Mouse (Mus musculus) naive thymus-derived CD4-positive, alpha-beta T cell, adult 2 months (primary cell): ENCODE data around the gene Zan.

ENCODE experiments used
- DNase-seq: peaks from one replicate; pipeline ENCODE4 v3.0.0-alpha.2; 2011; ENCODE audit warnings: low read depth

Zan gene

GRCm38 (mm10) chr5:137414253-137414652 lies 62.6 kb downstream of the Zan start:
- DNase-seq, result no peak

GRCm38 (mm10) chr5:137411235-137411634 lies 65.6 kb downstream of the Zan start:
- DNase-seq, result no peak

GRCm38 (mm10) chr5:137410549-137410948 lies 66.3 kb downstream of the Zan start:
- no peak for DNase-seq

GRCm38 (mm10) chr5:137410066-137410465 lies 66.8 kb downstream of the Zan start:
- DNase-seq, result no peak

GRCm38 (mm10) chr5:137409451-137409850 lies 67.4 kb downstream of the Zan start:
- DNase-seq, result no peak

- DNase-seq, result no peak
Observed at GRCm38 (mm10) chr5:137404081-137404480, 72.8 kb downstream of the Zan start.

- DNase-seq, result no peak
Observed at GRCm38 (mm10) chr5:137394456-137394855, 82.4 kb downstream of the Zan start.

GRCm38 (mm10) chr5:137391641-137392040 lies 85.2 kb downstream of the Zan start:
- DNase-seq, result no peak

GRCm38 (mm10) chr5:137386712-137387111 lies 90.2 kb downstream of the Zan start:
- no peak for DNase-seq

GRCm38 (mm10) chr5:137383441-137383840 lies 93.4 kb downstream of the Zan start:
- no peak for DNase-seq

- DNase-seq, result peak; percentile 67
Observed at GRCm38 (mm10) chr5:137381152-137381551, 95.7 kb downstream of the Zan start.

GRCm38 (mm10) chr5:137377603-137378002 lies 99.3 kb downstream of the Zan start:
- DNase-seq, result no peak

- DNase-seq, result no peak
Observed at GRCm38 (mm10) chr5:137377176-137377575, 99.7 kb downstream of the Zan start.

GRCm38 (mm10) chr5:137376722-137377121 lies 100.1 kb downstream of the Zan start:
- no peak for DNase-seq

GRCm38 (mm10) chr5:137376198-137376597 lies 100.7 kb downstream of the Zan start:
- no peak for DNase-seq

GRCm38 (mm10) chr5:137375627-137376026 lies 101.2 kb downstream of the Zan start:
- no peak for DNase-seq

- no peak for DNase-seq
Observed at GRCm38 (mm10) chr5:137374521-137375080, 102.3 kb downstream of the Zan start.

GRCm38 (mm10) chr5:137373371-137373950 lies 103.4 kb downstream of the Zan start:
- DNase-seq, result no peak

GRCm38 (mm10) chr5:137369665-137370064 lies 107.2 kb downstream of the Zan start:
- no peak for DNase-seq

GRCm38 (mm10) chr5:137358382-137358781 lies 118.5 kb downstream of the Zan start:
- no peak for DNase-seq

GRCm38 (mm10) chr5:137354091-137354490 lies 122.8 kb downstream of the Zan start:
- no peak for DNase-seq

- DNase-seq, result no peak
Observed at GRCm38 (mm10) chr5:137352011-137352975, 124.6 kb downstream of the Zan start.

GRCm38 (mm10) chr5:137351394-137351793 lies 125.5 kb downstream of the Zan start:
- no peak for DNase-seq
